Mouse (Mus musculus): ENCODE data around the gene Naaladl1. TPM values are rescaled to one million over a fixed set of nuclear protein-coding genes. Genes with fewer than 3 reads are reported as not detected.

The Naaladl1 gene
- total RNA-seq, 2 experiments from 2014 or later: not detected

DNA sequence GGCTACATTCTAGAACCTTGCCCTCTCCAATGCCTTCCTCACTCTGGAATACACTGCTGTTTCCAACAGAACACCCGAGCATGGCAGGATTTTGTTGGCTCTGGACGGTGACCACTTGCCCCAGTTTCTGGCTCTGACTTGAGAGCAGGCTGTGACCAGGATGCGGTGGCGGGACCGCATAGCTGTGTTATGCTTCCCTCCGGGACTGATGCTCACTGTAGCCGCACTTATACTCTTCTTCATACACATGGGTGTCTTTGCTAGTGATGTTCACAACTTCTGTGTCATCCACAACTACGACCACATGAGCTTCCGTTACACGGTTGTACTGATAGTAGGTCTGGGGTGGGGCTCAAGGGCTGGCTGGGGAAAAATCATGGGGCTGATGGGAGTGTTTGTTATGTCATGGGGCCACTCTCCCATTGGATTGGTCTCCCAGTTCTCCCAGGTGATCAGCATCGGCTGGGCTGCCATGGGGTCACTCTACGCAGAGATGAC lies 25.6 kb upstream of the Naaladl1 start, which contains the start of gene Tmem262:
Gene Tmem262, plus strand, starts transcription at position 51 of the 498 bp plus-strand sequence.
- intact Hi-C loops (cut with DNase I): loop anchor here (10.0 kb wide), 1 partner anchor 255 kb away; the partner anchor contains the start of gene Men1
- no peak for DNase-seq (ENCODE audit: low spot score)

DNA sequence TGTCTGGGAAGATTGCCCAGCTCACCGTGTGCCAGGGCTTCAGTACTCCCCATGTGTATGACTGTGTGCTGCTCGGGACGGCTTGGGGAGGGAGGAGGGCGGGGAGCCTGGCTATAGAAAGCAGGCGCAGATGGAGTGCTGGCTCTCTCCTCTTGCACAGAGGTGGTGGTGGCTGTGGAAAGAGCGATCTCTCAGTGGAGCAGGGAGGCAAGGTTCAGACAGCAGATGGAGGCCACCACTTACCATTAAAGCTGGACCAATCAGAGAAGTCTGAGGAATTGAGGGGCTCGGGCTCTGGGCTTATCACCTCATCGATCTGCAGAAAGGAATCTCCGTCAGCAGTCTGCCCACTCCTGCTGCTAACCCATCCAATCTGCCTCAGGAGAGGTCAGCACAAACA lies 23.4 kb upstream of the Naaladl1 start, which contains the start of gene Gm28374:
Gene Gm28374, minus strand, starts transcription at position 101 of the 400 bp plus-strand sequence.
- intact Hi-C loops (cut with DNase I): loop anchor here (10.0 kb wide), 1 partner anchor 253 kb away; the partner anchor contains the start of gene Men1
- DNase-seq (ENCODE audit: low spot score): no peak

DNA sequence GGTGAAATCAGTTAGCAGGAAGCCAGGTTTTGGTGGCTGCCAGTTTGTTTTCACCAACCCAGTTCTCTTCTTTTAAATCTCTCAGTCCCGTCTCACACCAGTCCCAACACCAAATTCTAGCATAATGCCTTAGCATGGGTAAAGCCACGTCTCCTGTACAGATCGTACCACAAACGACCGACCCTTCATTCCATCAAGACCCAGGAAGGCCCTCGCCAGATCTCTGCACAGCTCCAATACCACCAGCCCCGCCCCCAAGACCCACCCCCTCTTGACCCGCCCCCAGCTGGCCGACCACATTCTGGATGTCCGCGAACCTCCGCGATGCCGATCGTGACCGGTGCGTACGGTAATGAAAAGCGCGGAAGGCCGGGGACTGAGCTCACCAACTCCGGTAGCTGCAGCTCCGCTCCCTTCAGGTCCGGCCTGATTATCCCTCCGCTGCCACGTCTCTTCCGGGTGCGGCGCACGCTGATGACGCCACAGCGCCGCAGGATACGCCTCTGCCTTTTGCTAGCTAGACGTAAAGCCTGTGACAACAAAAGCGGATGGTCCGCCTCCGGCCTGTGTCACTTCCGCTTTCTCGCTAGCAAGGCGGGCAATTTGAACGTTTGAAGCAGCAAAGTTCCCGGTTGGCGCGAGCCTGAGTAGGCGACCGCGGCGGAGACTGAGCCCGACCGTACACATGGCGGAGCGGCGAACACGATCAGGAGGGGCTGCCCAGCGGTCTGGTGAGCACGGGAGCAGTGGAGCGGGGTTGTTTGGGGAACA lies 20.9 kb upstream of the Naaladl1 start, which contains the start of the genes Zfpl1 and Cdca5:
Gene Zfpl1, minus strand, starts transcription at position 479 of the 771 bp plus-strand sequence.
Gene Cdca5, plus strand, starts transcription at position 506 of the 771 bp plus-strand sequence.
- DNase-seq (ENCODE audit: low spot score): peak; percentile 93
- intact Hi-C loops (cut with DNase I): loop anchor here (1.0 to 10.0 kb wide), 2 partner anchors 26 to 250 kb away; partner anchors contain the start of gene Men1

DNA sequence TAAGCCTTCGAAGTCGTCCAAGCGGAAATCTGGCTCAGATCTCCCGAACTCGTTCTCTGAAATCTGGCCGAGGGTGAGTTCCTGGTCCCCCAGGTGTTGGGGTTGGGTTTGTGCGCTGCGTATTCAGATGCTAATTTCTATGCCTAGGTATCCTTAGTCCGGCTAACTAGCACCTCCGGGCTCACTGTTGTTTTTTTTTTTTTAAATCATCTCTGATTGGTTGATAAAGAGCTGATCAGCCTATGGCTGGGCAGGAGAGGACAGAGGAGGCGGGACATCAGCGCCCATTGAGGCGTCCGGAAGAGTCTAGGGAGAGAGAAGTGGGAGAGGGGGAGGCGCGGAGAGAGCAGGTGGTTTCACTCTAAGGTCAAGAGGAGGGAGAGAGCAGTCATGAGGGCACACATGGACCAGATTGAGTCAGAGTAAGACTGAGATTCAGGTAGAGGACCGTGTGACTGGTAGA lies 20.1 kb upstream of the Naaladl1 start:
- no peak for DNase-seq (ENCODE audit: low spot score)
- intact Hi-C loops (cut with DNase I): loop anchor here (10.0 kb wide), 1 partner anchor 249 kb away; the partner anchor contains the start of gene Men1

DNA sequence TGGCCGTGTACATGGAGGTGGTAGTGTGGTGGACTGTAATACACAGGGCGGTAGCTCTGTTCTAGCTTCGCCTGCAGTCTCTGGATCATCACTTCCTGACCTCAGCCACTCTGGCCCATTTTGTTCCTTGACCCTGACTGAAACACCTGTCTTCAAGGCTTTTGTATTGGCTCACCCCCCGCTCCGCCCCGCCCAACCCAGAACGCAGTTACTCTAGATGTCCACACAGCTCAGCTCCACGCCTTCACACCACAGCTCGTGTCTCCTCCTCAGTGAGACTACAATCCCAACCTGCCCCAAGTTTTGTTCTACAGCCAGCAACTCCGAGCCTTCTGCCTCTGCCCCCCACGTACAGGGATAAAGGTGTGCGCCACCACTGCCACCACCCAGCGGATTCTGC lies 16.7 kb upstream of the Naaladl1 start:
- intact Hi-C loops (cut with DNase I): loop anchor here (10.0 kb wide), 1 partner anchor 246 kb away; the partner anchor contains the start of gene Men1
- DNase-seq (ENCODE audit: low spot score): no peak

DNA sequence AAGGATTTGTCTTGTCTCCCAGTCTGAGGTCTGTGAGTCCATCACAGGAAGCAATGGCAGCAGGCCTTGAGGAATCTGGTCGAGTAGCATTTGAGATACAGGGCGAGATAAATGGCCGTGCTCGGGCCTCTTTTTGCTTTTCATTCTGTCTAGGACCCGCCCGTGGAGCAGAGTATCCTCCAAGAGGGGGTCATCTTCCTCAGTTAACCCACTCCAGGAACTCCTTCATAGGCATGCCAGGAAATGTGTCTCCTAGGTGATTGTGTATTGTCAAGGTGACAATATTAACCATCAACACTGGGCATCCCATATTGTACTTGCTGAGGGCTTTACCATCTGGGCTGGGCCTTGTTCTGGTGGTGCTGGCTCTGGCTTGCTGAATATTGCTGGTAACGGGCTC lies 11.5 kb upstream of the Naaladl1 start, which contains the start of gene AC131692.1:
Gene AC131692.1, plus strand, starts transcription at position 301 of the 400 bp plus-strand sequence.
- intact Hi-C loops (cut with DNase I): no loop called here
- DNase-seq (ENCODE audit: low spot score): no peak

DNA sequence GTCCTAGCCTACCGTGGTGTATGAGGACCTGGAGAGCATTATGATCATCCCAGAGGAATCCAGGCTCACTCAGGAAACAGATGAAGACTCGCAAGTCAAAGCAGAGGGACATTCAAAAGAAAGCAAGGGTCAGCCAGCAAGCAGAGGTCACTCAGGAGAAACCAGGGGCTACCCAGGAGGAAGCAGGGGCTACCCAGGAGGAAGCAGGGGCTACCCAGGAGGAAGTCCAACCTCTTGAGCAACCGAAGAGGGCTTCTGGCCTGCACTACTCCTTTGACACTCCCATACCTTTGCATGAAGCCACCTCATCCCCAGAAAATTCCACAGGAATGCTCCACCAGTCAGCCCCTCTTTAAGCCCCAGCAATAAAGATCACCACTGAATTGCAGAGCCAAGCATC lies 7.7 kb upstream of the Naaladl1 start:
- no peak for DNase-seq (ENCODE audit: low spot score)
- intact Hi-C loops (cut with DNase I): no loop called here

DNA sequence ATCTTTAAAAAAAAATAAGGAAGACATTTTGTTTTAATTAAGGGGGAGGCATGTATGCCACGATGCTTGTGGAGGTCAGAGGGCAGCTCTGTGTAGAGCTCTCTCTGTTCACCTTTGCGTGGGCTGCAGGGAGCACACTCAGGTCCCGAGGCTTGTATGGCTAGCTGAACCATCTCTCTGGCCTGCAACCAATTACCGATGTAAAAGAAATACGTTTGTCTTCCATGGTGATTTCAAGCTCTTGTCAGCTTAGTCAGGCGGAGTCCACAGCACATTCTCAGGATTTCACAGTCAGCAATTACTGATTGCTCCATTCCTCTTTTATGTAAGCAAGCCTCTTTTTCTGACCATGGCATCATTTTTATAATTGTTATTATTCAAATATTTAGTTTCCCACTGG lies 4.4 kb upstream of the Naaladl1 start:
- intact Hi-C loops (cut with DNase I): no loop called here
- no peak for DNase-seq (ENCODE audit: low spot score)

DNA sequence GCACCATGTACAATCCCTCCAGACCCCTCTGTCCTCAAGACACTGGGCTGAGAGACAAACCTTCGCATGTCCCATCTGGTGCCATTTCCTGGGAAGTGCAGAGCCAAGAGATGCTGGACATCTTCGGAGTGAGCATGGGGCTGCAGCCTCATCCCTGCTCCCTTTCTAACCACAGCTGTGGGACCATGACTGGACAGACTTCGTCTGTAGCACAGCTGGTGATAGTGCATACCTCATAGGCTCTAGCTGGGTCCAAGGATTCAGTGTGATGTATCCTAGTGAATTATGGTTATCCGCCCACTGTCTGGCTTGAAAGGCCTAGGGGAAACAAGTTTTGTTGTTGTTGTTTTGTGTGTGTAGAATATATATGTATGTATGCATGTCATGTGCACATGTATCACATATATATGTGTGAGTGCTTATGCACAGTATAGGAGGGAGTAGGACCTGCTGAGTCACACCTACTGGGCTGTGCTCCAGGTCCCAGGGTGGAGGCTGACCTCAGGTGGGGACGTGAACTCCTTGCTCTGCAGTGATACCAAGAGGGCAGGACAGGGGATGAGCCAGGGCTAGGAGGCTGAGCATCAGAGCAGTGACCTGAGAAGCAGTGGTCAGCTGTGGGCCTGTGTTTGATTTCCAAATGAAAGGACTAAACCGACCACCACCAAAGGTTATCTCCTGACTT lies 3.3 kb upstream of the Naaladl1 start:
- intact Hi-C loops (cut with DNase I): no loop called here
- no peak for DNase-seq (ENCODE audit: low spot score)

DNA sequence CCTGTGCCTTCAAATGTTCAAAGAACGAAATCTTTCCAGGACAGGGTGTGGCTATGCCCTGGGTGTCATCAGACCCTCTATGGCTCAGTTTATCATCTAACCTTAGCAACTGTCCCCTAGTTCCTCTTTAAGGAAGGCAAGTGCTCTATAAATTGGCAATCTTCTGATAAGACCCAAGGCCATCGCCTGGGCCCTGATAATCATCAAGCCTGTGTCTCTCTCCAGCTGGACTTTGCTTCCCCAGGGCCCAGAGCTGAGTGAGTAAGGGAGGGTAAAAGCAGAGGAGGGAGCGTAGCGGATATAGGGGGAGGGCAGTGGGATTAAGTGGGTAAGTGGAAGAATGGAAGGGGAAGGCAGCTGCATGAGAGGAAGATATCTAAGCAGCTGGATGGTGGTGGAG lies 1.1 kb upstream of the Naaladl1 start:
- intact Hi-C loops (cut with DNase I): no loop called here
- no peak for DNase-seq (ENCODE audit: low spot score)

DNA sequence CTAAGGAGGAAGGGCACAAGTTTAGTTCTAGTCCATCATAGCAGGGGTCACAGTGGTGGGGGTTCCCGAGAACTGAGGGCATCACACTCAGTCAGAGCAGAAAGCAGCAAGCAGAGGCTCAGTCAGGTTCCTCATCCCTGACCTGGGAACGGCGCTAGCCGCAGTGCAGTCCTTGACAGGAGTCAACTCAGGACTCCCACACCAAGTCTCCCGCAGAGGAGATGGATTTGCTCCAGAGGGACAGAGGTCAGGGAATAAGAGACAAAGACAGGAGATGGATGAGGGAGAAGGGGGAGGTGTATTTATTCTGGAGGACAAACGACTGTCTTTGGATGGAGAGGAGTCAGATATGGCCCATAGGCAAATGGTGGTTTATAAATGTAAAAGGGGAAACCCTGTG lies 7.5 kb downstream of the Naaladl1 start:
- intact Hi-C loops (cut with DNase I): loop anchor here (5.0 kb wide), 1 partner anchor 131 kb away; no protein-coding TSS in a partner anchor
- DNase-seq (ENCODE audit: low spot score): no peak

DNA sequence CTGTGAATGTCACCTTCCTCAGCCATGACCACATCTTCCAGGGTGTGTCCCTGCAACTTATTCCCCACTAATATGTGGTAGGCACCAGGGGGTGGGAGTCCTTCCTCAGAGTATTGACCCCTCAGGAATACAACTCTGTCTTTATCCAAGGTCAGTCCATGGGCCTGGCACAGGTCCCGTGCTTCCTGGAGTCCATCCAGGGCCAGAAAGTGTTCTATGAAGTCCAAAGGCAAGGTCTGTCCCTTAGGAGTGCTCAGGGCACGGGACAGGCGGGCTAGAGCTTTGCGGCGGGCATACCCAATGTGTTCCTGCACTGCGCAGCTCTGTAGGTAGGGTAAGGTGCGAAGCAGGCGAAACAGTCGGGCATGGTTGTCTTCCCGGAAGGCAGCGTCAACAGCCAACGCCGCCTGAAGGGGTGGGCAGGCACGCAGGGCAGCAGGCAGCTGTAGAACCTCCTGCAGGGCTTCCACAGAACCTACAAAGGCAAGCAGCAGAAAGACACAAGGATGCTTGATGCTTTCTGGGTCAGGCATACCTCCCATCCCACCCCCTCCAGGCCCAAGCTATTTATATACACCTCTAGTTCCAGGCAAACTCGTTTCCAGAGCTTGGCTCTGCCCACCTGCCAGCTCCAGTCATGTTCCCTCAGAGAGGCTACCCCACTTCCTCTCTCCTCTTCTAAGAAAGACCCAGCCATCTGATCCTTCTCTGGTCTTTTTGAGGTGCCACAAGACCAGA lies 10.7 kb downstream of the Naaladl1 start:
- intact Hi-C loops (cut with DNase I): loop anchor here (5.0 kb wide), 1 partner anchor 69 kb away; the partner anchor contains the start of gene Syvn1
- no peak for DNase-seq (ENCODE audit: low spot score)

DNA sequence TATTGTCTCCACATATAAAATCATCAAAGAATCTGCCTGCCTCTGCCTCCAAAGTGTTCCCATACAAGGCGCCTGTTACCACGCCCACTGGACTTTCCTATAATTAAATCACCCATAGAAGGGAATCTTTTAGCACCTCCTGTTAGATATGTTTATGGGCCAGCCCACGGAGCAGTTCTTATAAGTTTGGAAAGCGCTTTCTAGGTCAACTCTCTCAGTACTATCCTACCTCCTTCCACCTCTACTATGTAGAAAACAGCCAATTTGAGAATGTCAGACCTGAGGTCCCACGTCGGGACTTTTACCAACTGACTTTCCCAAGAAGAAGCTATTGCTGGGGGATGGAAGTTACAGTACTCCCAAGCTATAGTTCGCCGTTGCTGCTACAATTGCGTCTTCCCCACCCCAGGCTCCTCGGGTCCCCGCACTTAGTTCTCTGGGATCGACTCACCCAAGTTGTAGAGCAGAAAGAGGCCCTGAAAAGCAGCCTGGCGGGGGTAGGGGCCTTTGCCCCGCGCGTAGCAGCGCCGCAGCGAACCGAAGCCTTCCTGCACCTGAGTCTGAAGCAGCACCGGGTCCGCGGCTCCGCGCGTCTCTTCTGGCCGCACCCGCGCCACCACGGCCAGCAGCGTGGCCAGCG lies 11.9 kb downstream of the Naaladl1 start:
- intact Hi-C loops (cut with DNase I): loop anchor here (5.0 kb wide), 1 partner anchor 70 kb away; the partner anchor contains the start of gene Syvn1
- no peak for DNase-seq (ENCODE audit: low spot score)

DNA sequence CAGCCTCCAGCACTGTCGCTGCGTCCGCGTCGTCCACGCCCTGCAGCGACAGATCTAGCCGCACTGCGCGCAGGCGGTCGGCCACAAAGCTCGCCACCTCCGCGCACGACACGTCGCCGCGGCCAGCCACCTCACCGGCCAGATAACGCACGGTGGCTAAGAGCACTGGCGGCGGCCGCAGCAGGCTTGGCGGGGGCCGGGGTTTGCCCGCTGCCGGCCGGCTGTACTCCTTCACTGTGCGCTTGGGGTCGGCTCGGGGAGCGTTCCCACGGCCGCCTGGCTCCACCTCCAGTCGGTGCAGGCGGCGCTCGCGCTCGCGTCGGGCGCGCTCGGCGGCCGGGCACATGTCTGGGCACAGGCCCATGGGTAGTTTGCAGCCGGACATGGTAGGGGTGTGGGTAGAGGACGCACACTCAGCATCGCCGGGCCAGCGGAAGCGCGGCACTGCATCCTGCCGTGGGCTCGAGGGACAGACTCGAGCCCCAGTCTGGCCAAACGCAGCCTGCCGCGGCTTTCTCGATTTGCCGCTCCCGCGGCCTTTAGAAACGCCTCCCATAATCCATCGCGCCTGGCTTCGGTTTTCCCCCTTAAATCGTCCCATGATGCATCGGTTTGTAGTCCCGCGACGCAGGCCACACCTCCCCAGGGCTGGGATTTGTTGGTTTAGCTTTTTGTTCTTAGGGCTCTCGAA lies 12.5 kb downstream of the Naaladl1 start, which contains the start of gene Sac3d1:
Gene Sac3d1, minus strand, starts transcription at position 665 of the 691 bp plus-strand sequence.
- intact Hi-C loops (cut with DNase I): loop anchor here (2.0 to 5.0 kb wide), 2 partner anchors 31 to 71 kb away; partner anchors contain the start of gene Syvn1
- DNase-seq (ENCODE audit: low spot score): peak; percentile 77

DNA sequence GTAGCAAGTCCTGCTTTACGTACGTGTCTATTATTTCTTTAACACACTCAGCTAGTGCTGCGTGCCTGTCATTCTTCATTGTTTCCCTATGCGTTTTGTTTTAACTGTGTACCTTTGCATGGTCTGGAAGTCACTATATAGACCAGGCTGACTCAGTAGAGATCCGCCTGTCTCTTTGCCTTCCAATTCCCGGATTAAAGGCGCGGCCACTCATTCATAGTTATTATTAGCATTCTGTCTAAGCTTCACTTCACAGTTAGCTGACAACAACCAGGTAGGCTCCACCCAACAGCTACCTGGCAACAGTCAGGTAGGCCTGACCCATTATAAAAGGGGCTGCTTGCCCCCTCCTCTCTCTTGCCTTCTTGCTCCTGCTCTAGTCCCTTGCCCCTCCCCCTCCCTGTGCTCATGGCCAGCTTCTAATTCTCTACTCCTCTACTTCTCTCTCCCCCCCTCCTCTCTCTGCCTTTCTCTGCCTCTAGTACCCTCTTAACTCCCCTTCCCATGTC lies 13.1 kb downstream of the Naaladl1 start:
- intact Hi-C loops (cut with DNase I): loop anchor here (2.0 to 5.0 kb wide), 2 partner anchors 32 to 71 kb away; partner anchors contain the start of gene Syvn1
- DNase-seq (ENCODE audit: low spot score): no peak

DNA sequence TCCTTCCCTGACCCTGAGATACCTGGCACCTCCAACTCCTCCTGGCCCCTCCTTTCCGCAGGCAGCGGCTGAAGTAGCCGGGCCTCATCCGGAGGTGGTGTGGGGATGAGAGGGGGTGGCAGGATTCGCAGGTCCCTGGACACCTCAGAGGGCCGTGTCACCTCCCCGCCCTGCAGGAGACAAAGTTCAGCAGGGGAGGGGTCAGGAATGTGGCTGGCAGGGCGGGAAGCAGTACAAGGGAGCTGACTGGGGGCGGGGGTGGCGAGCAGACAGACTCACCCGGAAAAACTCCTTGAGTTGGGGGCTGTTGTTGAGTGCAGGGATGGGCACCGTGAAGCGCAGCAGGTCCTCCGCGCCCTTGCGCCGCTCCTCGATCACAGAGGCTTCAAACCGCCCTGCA lies 16.2 kb downstream of the Naaladl1 start:
- no peak for DNase-seq (ENCODE audit: low spot score)
- intact Hi-C loops (cut with DNase I): loop anchor here (10.0 kb wide), 1 partner anchor 213 kb away; the partner anchor contains the start of gene Men1

DNA sequence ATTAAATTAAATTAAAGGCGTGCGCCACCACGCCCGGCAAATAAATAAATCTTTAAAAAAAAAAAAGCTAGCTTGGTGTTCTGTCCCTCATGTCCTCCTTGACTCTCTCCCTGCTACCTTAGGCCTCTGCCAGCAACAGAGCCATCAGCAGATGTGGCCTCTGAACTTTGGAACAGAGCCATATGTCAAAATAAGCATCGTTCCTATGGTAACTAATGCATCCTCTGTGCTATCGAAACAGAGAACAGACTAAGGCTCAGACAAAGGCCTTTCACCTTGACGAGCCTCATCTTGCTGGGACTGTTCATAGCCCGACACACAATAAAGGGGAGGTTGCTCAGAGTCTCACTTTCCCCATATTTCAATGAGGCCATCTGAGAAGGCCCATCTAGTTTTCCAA lies 17.7 kb downstream of the Naaladl1 start:
- no peak for DNase-seq (ENCODE audit: low spot score)
- intact Hi-C loops (cut with DNase I): loop anchor here (10.0 kb wide), 1 partner anchor 211 kb away; the partner anchor contains the start of gene Men1

DNA sequence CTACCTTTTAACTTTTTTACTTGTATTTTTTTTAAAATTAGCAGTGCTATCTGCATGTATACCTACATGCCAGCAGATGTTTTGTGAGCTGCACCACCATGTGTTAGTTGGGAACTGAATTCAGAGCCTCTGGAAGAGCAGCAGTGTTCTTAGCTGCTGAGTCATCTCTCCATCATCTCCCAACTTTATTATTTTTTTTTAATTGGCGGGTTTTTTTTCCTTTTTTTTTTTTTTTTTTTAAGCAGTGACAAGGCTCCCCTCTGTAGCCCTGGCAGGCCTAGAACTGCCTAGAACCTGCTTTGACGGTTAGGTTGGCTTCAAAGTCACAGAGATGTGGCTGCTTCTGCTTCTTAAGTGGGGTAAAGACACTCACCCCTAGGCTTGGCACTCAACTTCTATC lies 19.3 kb downstream of the Naaladl1 start:
- intact Hi-C loops (cut with DNase I): loop anchor here (10.0 kb wide), 1 partner anchor 210 kb away; the partner anchor contains the start of gene Men1
- no peak for DNase-seq (ENCODE audit: low spot score)
